Mouse (Mus musculus) kidney, adult 2 months (tissue): ENCODE measurements at regions not wholly inside any gene's neighbourhood (a gene's known extent, or its start where the extent isn't known, plus 50 kb on each side); places are given as distances from the start of the nearest gene placed in this dataset.

ENCODE experiments used
- DNase-seq: peaks from one replicate; pipeline ENCODE4 v3.0.0; 2021
- H3K27ac ChIP-seq: fragments of 200-500 bp; 2 replicates; pipeline ENCODE4 v1.5.1; 2012; ENCODE audit warnings: low read depth, low read length, control low read depth, inconsistent platforms; ENCODE audit not compliant: insufficient read depth
- H3K27me3 ChIP-seq: fragments of 200-500 bp; replicated peaks from 2 replicates; pipeline ENCODE4 v1.6.1; 2012; ENCODE audit warnings: mild to moderate bottlenecking, moderate library complexity, low read length, inconsistent platforms; ENCODE audit not compliant: control insufficient read depth, insufficient read depth
- H3K36me3 ChIP-seq: fragments of 200-500 bp; 2 replicates; pipeline ENCODE4 v1.6.1; 2012; ENCODE audit warnings: mild to moderate bottlenecking, moderate library complexity, low read length, inconsistent platforms; ENCODE audit not compliant: control insufficient read depth, insufficient read depth
- H3K4me1 ChIP-seq: fragments of 200-500 bp; 2 replicates; pipeline ENCODE4 v1.6.1; 2011; ENCODE audit warnings: low read length; ENCODE audit not compliant: control insufficient read depth, insufficient read depth
- H3K4me3 ChIP-seq: fragments of 200-500 bp; 2 replicates; pipeline ENCODE4 v1.5.1; 2011; ENCODE audit warnings: mild to moderate bottlenecking, low read depth, low read length, control low read depth; ENCODE audit not compliant: insufficient read depth
- CTCF ChIP-seq: fragments of 200-500 bp; conservative IDR thresholded peaks from 2 replicates; pipeline ENCODE4 v1.5.1; 2011; ENCODE audit warnings: low read depth, mild to moderate bottlenecking, control low read depth, low read length, moderate library complexity, mixed read lengths; ENCODE audit not compliant: insufficient read depth, insufficient read length
- POLR2A ChIP-seq: fragments of 200-500 bp; IDR thresholded peaks from one replicate; pipeline ENCODE4 v1.6.1; 2011; ENCODE audit warnings: low read depth, low read length, control low read depth
- WGBS: fragments of 180-500 bp; shearing (Covaris S2); methylation state at CpG from one replicate; pipeline ENCODE4 v1.1.7; 2018; 5-methylcytosine and 5-hydroxymethylcytosine counted together

DNA sequence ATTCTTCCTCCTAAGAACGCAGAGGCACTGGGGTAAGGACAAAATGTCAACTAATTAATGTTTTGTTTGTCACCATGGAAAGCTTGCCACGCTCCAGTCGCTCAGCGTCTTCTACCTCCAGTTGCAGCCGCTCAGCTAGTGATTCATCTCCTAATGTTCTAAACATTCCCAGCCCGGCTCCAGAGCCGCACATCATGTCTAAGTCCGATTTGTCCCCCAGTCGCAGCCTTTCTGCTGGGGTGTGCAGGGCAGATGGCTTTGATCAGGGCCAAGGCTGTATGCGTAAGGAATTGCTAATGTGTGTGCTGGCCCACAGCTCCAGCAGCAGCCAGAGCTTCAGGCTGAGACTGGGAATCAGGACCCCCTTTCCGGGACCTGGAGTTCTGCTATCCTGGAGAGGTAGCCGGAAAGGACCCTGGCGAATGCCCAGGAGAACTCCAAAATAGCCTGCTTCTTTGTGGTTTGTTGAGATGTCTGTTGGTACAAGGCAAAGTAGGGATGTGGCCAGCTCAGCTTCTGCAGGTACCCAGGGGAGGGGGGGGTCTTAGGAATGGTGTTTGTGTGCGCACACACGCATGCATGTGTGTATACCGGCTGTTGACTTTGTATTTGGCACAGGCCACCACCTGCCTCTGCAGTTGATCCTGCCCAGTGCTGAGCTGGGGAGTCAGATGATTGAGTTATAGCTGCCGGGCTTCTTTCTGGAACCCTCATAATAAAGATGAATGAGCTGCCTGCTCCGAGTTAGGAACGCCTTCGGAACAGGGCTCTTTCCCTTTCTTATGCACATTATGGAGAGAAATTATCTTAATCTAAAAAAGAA is 143.0 kb upstream of the Kcng1 start:
- Histone ChIP-seq H3K27ac (no peak overlapping the region), H3K27me3 (no peaks in the 10 kb centered on the region), H3K4me1 (no peaks in the 10 kb centered on the region), H3K36me3 (no peaks in the 10 kb centered on the region), H3K4me3 (no peak overlapping the region)
- 43% methylated on average over 20 of the region's 20 CpGs for WGBS
- TF ChIP-seq CTCF (no peak), POLR2A (no peak)
- no peak for DNase-seq

DNA sequence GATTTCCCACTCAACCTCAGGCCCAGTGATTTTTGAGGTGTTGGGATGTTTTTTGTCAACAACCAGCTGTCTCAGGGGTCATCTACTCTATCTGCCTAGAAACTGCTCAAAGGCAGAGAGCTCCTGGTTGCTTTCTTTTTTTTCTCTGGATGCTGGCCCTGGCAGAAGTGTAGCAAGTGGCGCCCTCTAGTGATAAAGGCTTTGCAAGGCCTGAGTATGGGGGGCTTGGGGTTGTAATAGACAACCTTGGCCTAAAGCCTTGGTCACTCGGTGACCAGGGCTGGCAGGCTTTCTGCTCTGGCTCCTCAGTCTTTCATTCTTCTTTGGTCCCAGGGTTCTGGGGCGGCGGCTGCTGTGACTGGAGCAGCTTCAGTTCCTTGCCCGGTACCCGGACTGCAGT is 142.0 kb upstream of the Kcng1 start:
- Histone ChIP-seq H3K27ac (no peak overlapping the region), H3K4me1 (no peaks in the 10 kb centered on the region), H3K27me3 (no peaks in the 10 kb centered on the region), H3K36me3 (no peaks in the 10 kb centered on the region), H3K4me3 (no peak overlapping the region)
- DNase-seq: no peak
- 64% methylated on average over 6 of the region's 6 CpGs for WGBS
- TF ChIP-seq CTCF: peak; percentile 33
- no peak for TF ChIP-seq POLR2A

DNA sequence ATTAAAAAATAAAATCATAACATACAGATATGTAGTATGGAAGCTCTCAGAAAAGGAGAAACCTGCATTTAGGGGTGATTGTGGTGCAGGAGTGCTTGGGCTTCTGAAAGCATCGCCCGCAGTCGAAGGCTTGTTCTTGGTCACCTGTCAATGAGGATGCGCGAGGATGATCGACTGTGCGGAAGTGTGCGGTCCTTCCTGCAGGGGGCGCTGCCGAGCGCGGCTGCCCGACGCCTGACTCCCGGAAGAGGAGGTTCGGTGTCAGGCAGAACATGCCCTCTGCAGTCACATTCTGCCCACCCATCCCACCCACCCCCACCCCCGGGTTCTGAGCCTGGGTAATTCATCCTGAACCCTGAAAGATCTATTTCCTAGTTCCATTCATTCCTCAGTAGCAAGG is 133.6 kb upstream of the Kcng1 start:
- H3K27me3 ChIP-seq: no peaks in the 10 kb centered on the region
- WGBS: 27% methylated on average over 17 of the region's 17 CpGs
- H3K27ac ChIP-seq: no peak overlapping the region
- no peak for TF ChIP-seq POLR2A
- TF ChIP-seq CTCF: no peak; the same call in 1 of the 2 replicates
- no peak for DNase-seq
- H3K4me1 ChIP-seq: no peaks in the 10 kb centered on the region
- no peaks in the 10 kb centered on the region for H3K36me3 ChIP-seq
- H3K4me3 ChIP-seq: no peak overlapping the region

DNA sequence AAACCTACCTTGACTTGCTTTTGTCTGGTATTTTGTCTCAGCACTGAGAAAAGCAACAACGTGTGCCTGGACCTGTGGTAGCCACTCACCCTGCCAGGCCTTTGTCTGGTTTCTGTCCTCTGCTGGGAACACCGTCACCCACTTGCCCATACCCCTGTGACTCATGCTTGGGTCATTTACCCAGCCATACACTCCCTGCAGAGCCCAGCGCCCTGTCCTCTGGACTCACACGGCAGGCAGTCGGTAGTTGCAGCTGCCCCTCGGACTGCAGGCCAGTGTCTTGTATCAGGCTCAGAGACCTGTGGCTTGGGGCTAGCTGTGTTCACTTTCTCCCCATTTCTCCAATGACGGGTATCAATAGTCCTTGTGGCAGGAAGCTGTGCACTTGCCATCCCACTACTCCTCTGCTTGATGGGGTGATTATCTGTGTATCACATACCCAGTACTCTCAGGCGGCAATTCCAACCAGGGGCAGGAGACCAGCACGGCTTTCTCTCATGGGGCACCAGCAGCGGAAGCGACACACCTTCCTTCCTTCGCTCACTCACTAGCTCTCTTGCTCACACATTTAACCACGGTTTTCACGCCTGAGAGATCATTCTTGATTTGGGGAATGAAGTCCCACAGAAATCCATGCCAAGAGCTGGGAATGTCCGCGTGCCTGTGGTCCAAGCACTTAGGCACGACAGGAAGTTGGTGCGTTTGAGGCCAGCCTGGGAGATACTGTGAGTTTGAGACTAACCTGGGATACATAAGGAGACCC is 132.8 kb upstream of the Kcng1 start:
- Histone ChIP-seq H3K4me3 (no peak overlapping the region), H3K4me1 (no peaks in the 10 kb centered on the region), H3K27ac (no peak overlapping the region), H3K36me3 (no peaks in the 10 kb centered on the region), H3K27me3 (no peaks in the 10 kb centered on the region)
- TF ChIP-seq POLR2A (no peak), CTCF (no peak)
- WGBS: 48% methylated on average over 18 of the region's 18 CpGs
- peak; percentile 45 for DNase-seq

DNA sequence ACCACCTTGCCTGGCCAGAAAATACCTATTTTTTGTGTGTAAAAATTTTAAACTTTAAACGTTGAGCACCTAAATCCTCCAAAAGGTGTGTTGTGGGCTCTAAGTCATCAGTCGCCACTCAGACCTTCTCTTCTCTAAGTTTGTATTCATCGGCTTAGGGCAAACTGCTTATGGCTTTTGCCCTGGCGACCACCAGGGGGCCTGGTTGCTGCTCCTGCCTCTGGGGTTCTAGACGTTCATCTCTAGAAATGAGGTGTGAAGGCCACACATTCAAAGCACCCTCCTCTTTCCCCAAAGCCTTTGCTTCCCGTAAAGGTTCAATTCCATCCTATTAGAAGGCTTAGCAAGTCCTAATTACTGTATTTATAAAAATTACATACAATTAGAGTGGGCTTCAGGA is 131.3 kb upstream of the Kcng1 start:
- Histone ChIP-seq H3K4me1 (no peaks in the 10 kb centered on the region), H3K36me3 (no peaks in the 10 kb centered on the region), H3K4me3 (no peak overlapping the region), H3K27me3 (no peaks in the 10 kb centered on the region), H3K27ac (no peak overlapping the region)
- WGBS: 54% methylated on average over 6 of the region's 6 CpGs
- DNase-seq: no peak
- TF ChIP-seq CTCF: peak; percentile 33; the same call in 1 of the 2 replicates
- TF ChIP-seq POLR2A: no peak

DNA sequence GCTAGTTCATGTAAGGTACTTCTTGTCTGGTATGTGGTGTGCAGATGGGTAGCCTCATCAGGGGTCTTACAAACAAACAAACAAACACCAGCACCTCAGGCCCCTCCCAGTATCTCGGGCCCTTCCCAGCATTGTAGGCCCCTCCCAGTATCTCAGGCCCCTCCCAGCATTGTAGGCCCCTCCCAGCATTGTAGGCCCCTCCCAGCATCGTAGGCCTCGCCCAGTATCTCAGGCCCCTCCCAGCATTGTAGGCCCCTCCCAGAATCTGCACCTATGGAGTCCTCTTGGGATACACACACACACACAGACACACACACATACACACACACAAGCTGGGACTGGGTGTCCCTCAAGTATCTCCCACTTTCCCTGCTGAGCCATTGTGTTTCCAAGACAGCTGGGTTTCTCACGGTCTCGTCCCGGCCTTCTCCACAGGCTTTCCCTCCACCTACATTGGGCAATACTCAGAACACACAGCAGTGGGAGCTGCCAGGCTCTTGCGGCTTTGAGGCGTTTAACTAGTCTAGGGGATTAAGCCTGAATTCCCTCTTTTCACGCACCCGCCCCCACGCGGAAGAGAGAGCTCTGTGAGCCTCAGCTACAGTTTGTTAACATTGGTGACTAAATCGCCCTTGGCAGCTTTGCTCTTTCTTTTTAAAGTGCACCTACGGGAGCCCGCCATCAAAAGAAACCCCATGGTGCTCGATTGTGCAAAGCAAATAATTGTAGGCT is 121.4 kb upstream of the Kcng1 start:
- DNase-seq: no peak
- Histone ChIP-seq H3K27ac (no peak overlapping the region), H3K36me3 (no peaks in the 10 kb centered on the region), H3K4me1 (no peaks in the 10 kb centered on the region), H3K27me3 (no peaks in the 10 kb centered on the region), H3K4me3 (no peak overlapping the region)
- 74% methylated on average over 16 of the region's 16 CpGs for WGBS
- TF ChIP-seq CTCF (no peak), POLR2A (no peak)
